Mouse (Mus musculus): ENCODE data around the gene Prkar2b. TPM values are rescaled to one million over a fixed set of nuclear protein-coding genes. Genes with fewer than 3 reads are reported as not detected.

Gene Prkar2b
- polyA plus RNA-seq, 1 experiment from 2014 or later: 22.6 TPM

GRCm38 (mm10) chr12:31989726-31990125, 71.4 kb downstream of the Prkar2b start:
- H3K9ac ChIP-seq (ENCODE audit: low read length): no peak overlapping the region
- no peak overlapping the region for H3K4me3 ChIP-seq (replicated peaks; ENCODE audit: low read length)
- no peaks in the 10 kb centered on the region for H3K9me3 ChIP-seq (replicated peaks; ENCODE audit: control insufficient read depth, low read length)
- ATAC-seq (ENCODE audit: insufficient read depth, low FRiP score): no peak
- no peaks in the 10 kb centered on the region for H3K4me1 ChIP-seq (ENCODE audit: control insufficient read depth, insufficient read depth, low read length)
- no peaks in the 10 kb centered on the region; the same call in 1 of the 2 replicates for H3K36me3 ChIP-seq (ENCODE audit: control insufficient read depth, insufficient read depth, low read length)
- H3K4me2 ChIP-seq (ENCODE audit: low read depth, low read length): no peak overlapping the region
- no peak overlapping the region for H3K27ac ChIP-seq (ENCODE audit: low read length)
- H3K27me3 ChIP-seq (ENCODE audit: control insufficient read depth, insufficient read depth, low read length): no peaks in the 10 kb centered on the region

GRCm38 (mm10) chr12:31986463-31986862, 74.6 kb downstream of the Prkar2b start:
- Histone ChIP-seq H3K9ac (ENCODE audit: low read length) (no peak overlapping the region), H3K4me2 (ENCODE audit: low read depth, low read length) (no peak overlapping the region), H3K36me3 (ENCODE audit: control insufficient read depth, insufficient read depth, low read length) (no peaks in the 10 kb centered on the region; the same call in 1 of the 2 replicates), H3K27me3 (ENCODE audit: control insufficient read depth, insufficient read depth, low read length) (no peaks in the 10 kb centered on the region), H3K9me3 (replicated peaks; ENCODE audit: control insufficient read depth, low read length) (no peaks in the 10 kb centered on the region), H3K4me3 (replicated peaks; ENCODE audit: low read length) (no peak overlapping the region), H3K27ac (ENCODE audit: low read length) (no peak overlapping the region), H3K4me1 (ENCODE audit: control insufficient read depth, insufficient read depth, low read length) (no peaks in the 10 kb centered on the region)
- WGBS: 89% methylated on average over 2 of the region's 2 CpGs
- no peak for ATAC-seq (ENCODE audit: insufficient read depth, low FRiP score)

- Histone ChIP-seq H3K4me1 (ENCODE audit: control insufficient read depth, insufficient read depth, low read length) (no peaks in the 10 kb centered on the region), H3K9ac (ENCODE audit: low read length) (no peak overlapping the region), H3K4me2 (ENCODE audit: low read depth, low read length) (no peak overlapping the region), H3K9me3 (replicated peaks; ENCODE audit: control insufficient read depth, low read length) (no peaks in the 10 kb centered on the region), H3K36me3 (ENCODE audit: control insufficient read depth, insufficient read depth, low read length) (no peaks in the 10 kb centered on the region; the same call in 1 of the 2 replicates), H3K4me3 (replicated peaks; ENCODE audit: low read length) (no peak overlapping the region), H3K27me3 (ENCODE audit: control insufficient read depth, insufficient read depth, low read length) (no peaks in the 10 kb centered on the region), H3K27ac (ENCODE audit: low read length) (no peak overlapping the region)
- no peak for ATAC-seq (ENCODE audit: insufficient read depth, low FRiP score)
- 93% methylated on average over 6 of the region's 6 CpGs for WGBS
Measured at GRCm38 (mm10) chr12:31985738-31986137, 75.4 kb downstream of the Prkar2b start.

- H3K4me3 ChIP-seq (replicated peaks; ENCODE audit: low read length): no peak overlapping the region
Measured at GRCm38 (mm10) chr12:31984664-31985063, 76.4 kb downstream of the Prkar2b start.

GRCm38 (mm10) chr12:31984206-31984605, 76.9 kb downstream of the Prkar2b start:
- WGBS: 54% methylated on average over 2 of the region's 2 CpGs
- no peak overlapping the region for H3K4me3 ChIP-seq (replicated peaks; ENCODE audit: low read length)
- H3K36me3 ChIP-seq (ENCODE audit: control insufficient read depth, insufficient read depth, low read length): no peaks in the 10 kb centered on the region; the same call in 1 of the 2 replicates
- ATAC-seq (ENCODE audit: insufficient read depth, low FRiP score): no peak
- H3K27me3 ChIP-seq (ENCODE audit: control insufficient read depth, insufficient read depth, low read length): no peaks in the 10 kb centered on the region
- no peaks in the 10 kb centered on the region for H3K4me1 ChIP-seq (ENCODE audit: control insufficient read depth, insufficient read depth, low read length)
- H3K9me3 ChIP-seq (replicated peaks; ENCODE audit: control insufficient read depth, low read length): no peaks in the 10 kb centered on the region
- no peak overlapping the region for H3K9ac ChIP-seq (ENCODE audit: low read length)
- no peak overlapping the region for H3K27ac ChIP-seq (ENCODE audit: low read length)
- H3K4me2 ChIP-seq (ENCODE audit: low read depth, low read length): no peak overlapping the region

More at GRCm38 (mm10) chr12:31984664-31985063, 76.4 kb downstream of the Prkar2b start:
- WGBS: 56% methylated on average over 12 of the region's 12 CpGs
- no peaks in the 10 kb centered on the region for H3K27me3 ChIP-seq (ENCODE audit: control insufficient read depth, insufficient read depth, low read length)
- no peak overlapping the region for H3K27ac ChIP-seq (ENCODE audit: low read length)
- H3K36me3 ChIP-seq (ENCODE audit: control insufficient read depth, insufficient read depth, low read length): no peaks in the 10 kb centered on the region; the same call in 1 of the 2 replicates
- no peaks in the 10 kb centered on the region for H3K9me3 ChIP-seq (replicated peaks; ENCODE audit: control insufficient read depth, low read length)
- no peak for ATAC-seq (ENCODE audit: insufficient read depth, low FRiP score)
- no peak overlapping the region for H3K4me2 ChIP-seq (ENCODE audit: low read depth, low read length)
- no peak overlapping the region for H3K9ac ChIP-seq (ENCODE audit: low read length)
- H3K4me1 ChIP-seq (ENCODE audit: control insufficient read depth, insufficient read depth, low read length): no peaks in the 10 kb centered on the region

GRCm38 (mm10) chr12:31983769-31984168, 77.3 kb downstream of the Prkar2b start:
- no peak overlapping the region for H3K27ac ChIP-seq (ENCODE audit: low read length)
- H3K36me3 ChIP-seq (ENCODE audit: control insufficient read depth, insufficient read depth, low read length): no peaks in the 10 kb centered on the region; the same call in 1 of the 2 replicates
- ATAC-seq (ENCODE audit: insufficient read depth, low FRiP score): no peak
- no peak overlapping the region for H3K4me3 ChIP-seq (replicated peaks; ENCODE audit: low read length)
- H3K9me3 ChIP-seq (replicated peaks; ENCODE audit: control insufficient read depth, low read length): no peaks in the 10 kb centered on the region
- no peaks in the 10 kb centered on the region for H3K27me3 ChIP-seq (ENCODE audit: control insufficient read depth, insufficient read depth, low read length)
- H3K4me1 ChIP-seq (ENCODE audit: control insufficient read depth, insufficient read depth, low read length): no peaks in the 10 kb centered on the region
- no peak overlapping the region for H3K4me2 ChIP-seq (ENCODE audit: low read depth, low read length)
- WGBS: 79% methylated on average over 6 of the region's 6 CpGs
- H3K9ac ChIP-seq (ENCODE audit: low read length): no peak overlapping the region

- no peak for ATAC-seq (ENCODE audit: insufficient read depth, low FRiP score)
- no peaks in the 10 kb centered on the region; the same call in 1 of the 2 replicates for H3K36me3 ChIP-seq (ENCODE audit: control insufficient read depth, insufficient read depth, low read length)
- H3K27me3 ChIP-seq (ENCODE audit: control insufficient read depth, insufficient read depth, low read length): no peaks in the 10 kb centered on the region
- no peak overlapping the region for H3K27ac ChIP-seq (ENCODE audit: low read length)
- no peaks in the 10 kb centered on the region for H3K4me1 ChIP-seq (ENCODE audit: control insufficient read depth, insufficient read depth, low read length)
- H3K4me3 ChIP-seq (replicated peaks; ENCODE audit: low read length): no peak overlapping the region
- no peaks in the 10 kb centered on the region for H3K9me3 ChIP-seq (replicated peaks; ENCODE audit: control insufficient read depth, low read length)
- no peak overlapping the region for H3K9ac ChIP-seq (ENCODE audit: low read length)
- WGBS: 68% methylated on average over 7 of the region's 7 CpGs
- H3K4me2 ChIP-seq (ENCODE audit: low read depth, low read length): no peak overlapping the region
Measured at GRCm38 (mm10) chr12:31983238-31983637, 77.9 kb downstream of the Prkar2b start.

GRCm38 (mm10) chr12:31977613-31978195, 83.4 kb downstream of the Prkar2b start:
- H3K36me3 ChIP-seq (ENCODE audit: control insufficient read depth, insufficient read depth, low read length): no peaks in the 10 kb centered on the region
- no peak overlapping the region for H3K4me3 ChIP-seq (replicated peaks; ENCODE audit: low read length)
- H3K9ac ChIP-seq (ENCODE audit: low read length): no peak overlapping the region
- no peaks in the 10 kb centered on the region for H3K27me3 ChIP-seq (ENCODE audit: control insufficient read depth, insufficient read depth, low read length)
- no peak overlapping the region for H3K4me2 ChIP-seq (ENCODE audit: low read depth, low read length)
- H3K4me1 ChIP-seq (ENCODE audit: control insufficient read depth, insufficient read depth, low read length): peaks cover 2% of the 10 kb centered on the region; the same call in 1 of the 2 replicates
- WGBS: 77% methylated on average over 12 of the region's 12 CpGs
- no peak for ATAC-seq (ENCODE audit: insufficient read depth, low FRiP score)
- H3K9me3 ChIP-seq (replicated peaks; ENCODE audit: control insufficient read depth, low read length): no peaks in the 10 kb centered on the region
- no peak overlapping the region for H3K27ac ChIP-seq (ENCODE audit: low read length)

GRCm38 (mm10) chr12:31976544-31976943, 84.6 kb downstream of the Prkar2b start:
- H3K36me3 ChIP-seq (ENCODE audit: control insufficient read depth, insufficient read depth, low read length): no peaks in the 10 kb centered on the region
- no peaks in the 10 kb centered on the region for H3K9me3 ChIP-seq (replicated peaks; ENCODE audit: control insufficient read depth, low read length)
- H3K9ac ChIP-seq (ENCODE audit: low read length): no peak overlapping the region; the same call in 1 of the 2 replicates
- H3K4me1 ChIP-seq (ENCODE audit: control insufficient read depth, insufficient read depth, low read length): peaks cover 2% of the 10 kb centered on the region; the same call in 1 of the 2 replicates
- ATAC-seq (ENCODE audit: insufficient read depth, low FRiP score): no peak
- H3K4me3 ChIP-seq (replicated peaks; ENCODE audit: low read length): no peak overlapping the region
- no peaks in the 10 kb centered on the region for H3K27me3 ChIP-seq (ENCODE audit: control insufficient read depth, insufficient read depth, low read length)
- no peak overlapping the region for H3K27ac ChIP-seq (ENCODE audit: low read length)
- 46% methylated on average over 7 of the region's 7 CpGs for WGBS
- H3K4me2 ChIP-seq (ENCODE audit: low read depth, low read length): no peak overlapping the region

Data from stomach, embryonic 16.5 days (tissue).